Comparison of ENCODE assay signal across 28 mouse cellular contexts in genomic region chr2:72956415-72956814, GRCm38 (mm10). TPM values are rescaled to one million over a fixed set of nuclear protein-coding genes. Genes with fewer than 3 reads are reported as not detected.
DNase-seq lines count a peak whose midpoint lies in the region; ATAC-seq and TF ChIP-seq lines count a peak whose summit lies in the region.
"Had no signal": no experiment of that assay in that cellular context is flagged by ENCODE, and none has a peak within 500 bp of the region (broad histone marks: within the 10 kb centered on the region; RNA-seq: fewer than 3 reads in every experiment).

No protein-coding gene starts in this region.

- in situ Hi-C loops in Patski (cut with MboI; ENCODE audit: low pct_unique_long_range_greater_than_20kb) = no loop called here

- no peak overlapping the region for H3K27ac ChIP-seq in hindbrain, postnatal 0 days
- H3K27ac ChIP-seq in hindbrain, embryonic 11.5 days (ENCODE audit: low read depth, low read length) = no peak overlapping the region
- H3K27ac ChIP-seq in lung, embryonic 14.5 days (ENCODE audit: low read depth) = no peak overlapping the region
- H3K27ac ChIP-seq in ES-Bruce4 (ENCODE audit: insufficient read depth, low read length) = no peak overlapping the region
- H3K27ac ChIP-seq: embryonic facial prominence, embryonic 15.5 days; forebrain, embryonic 10.5 days; heart, embryonic 15.5 days; hindbrain, embryonic 10.5 days; hindbrain, embryonic 15.5 days had no signal

- WGBS in hindbrain, postnatal 0 days = 96% methylated on average over 3 of the region's 3 CpGs
- 99% methylated on average over 3 of the region's 3 CpGs for WGBS in hindbrain, embryonic 11.5 days
- WGBS in lung, embryonic 14.5 days = 90% methylated on average over 3 of the region's 3 CpGs

- H3K4me3 ChIP-seq in hindbrain, postnatal 0 days (ENCODE audit: low read length) = no peak overlapping the region
- no peak overlapping the region for H3K4me3 ChIP-seq in hindbrain, embryonic 11.5 days (ENCODE audit: low read depth, low read length)
- no peak overlapping the region for H3K4me3 ChIP-seq in lung, embryonic 14.5 days (ENCODE audit: low read depth, low read length)
- no peak overlapping the region for H3K4me3 ChIP-seq in ES-Bruce4 (ENCODE audit: low read depth, low read length)
- H3K4me3 ChIP-seq: embryonic facial prominence, embryonic 15.5 days; erythroblast, embryonic 14.5 days; forebrain, embryonic 10.5 days; heart, embryonic 15.5 days; hindbrain, embryonic 10.5 days; hindbrain, embryonic 15.5 days had no signal

- no peaks in the 10 kb centered on the region for H3K9me3 ChIP-seq in hindbrain, postnatal 0 days (ENCODE audit: low read length)
- H3K9me3 ChIP-seq in hindbrain, embryonic 11.5 days (ENCODE audit: control insufficient read depth, low read length) = no peaks in the 10 kb centered on the region; the same call in 1 of the 2 replicates
- H3K9me3 ChIP-seq in lung, embryonic 14.5 days (ENCODE audit: low read depth, low read length) = no peaks in the 10 kb centered on the region
- no peaks in the 10 kb centered on the region for H3K9me3 ChIP-seq in ES-Bruce4 (replicated peaks; ENCODE audit: control insufficient read depth, insufficient read depth, low read length, poor library complexity, severe bottlenecking)
- H3K9me3 ChIP-seq: embryonic facial prominence, embryonic 15.5 days; heart, embryonic 15.5 days; hindbrain, embryonic 10.5 days; hindbrain, embryonic 15.5 days had no signal

- DNase-seq in hindbrain, postnatal 0 days (ENCODE audit: low spot score) = no peak
- DNase-seq in hindbrain, embryonic 11.5 days (ENCODE audit: low spot score) = no peak
- no peak for DNase-seq in lung, embryonic 14.5 days
- DNase-seq in lung, postnatal 4 days = no peak
- no peak for DNase-seq in Patski (ENCODE audit: low read depth, low spot score)
- DNase-seq in cerebellum, postnatal 25 days = no peak
- DNase-seq: adrenal gland, adult 2 months; adrenal gland, postnatal 25 days; cerebellum, adult 18-20 months; cerebellum, adult 9-11 months; embryo, embryonic 11 days; heart, adult 18-20 months; heart, postnatal 14 days had no signal

- no peaks in the 10 kb centered on the region for H3K36me3 ChIP-seq in hindbrain, postnatal 0 days (ENCODE audit: insufficient read depth, low read length)
- H3K36me3 ChIP-seq in hindbrain, embryonic 11.5 days (ENCODE audit: control insufficient read depth, insufficient read depth, low read length) = 0 out of 2 replicates have a peak, but pooled peaks cover 2% of the 10 kb centered on the region
- H3K36me3 ChIP-seq in lung, embryonic 14.5 days (ENCODE audit: insufficient read depth) = peaks cover 53% of the 10 kb centered on the region
- H3K36me3 ChIP-seq in ES-Bruce4 (ENCODE audit: control insufficient read depth, insufficient read depth, low read length, poor library complexity, severe bottlenecking) = peaks cover 14% of the 10 kb centered on the region

- TF ChIP-seq POLR2A in ES-Bruce4 (IDR thresholded peaks at IDR 0.05; ENCODE audit: insufficient read depth, low read length) = no peak

- H3K27me3 ChIP-seq in hindbrain, postnatal 0 days (ENCODE audit: insufficient read depth, low read length) = no peaks in the 10 kb centered on the region
- no peaks in the 10 kb centered on the region for H3K27me3 ChIP-seq in hindbrain, embryonic 11.5 days (ENCODE audit: control insufficient read depth, insufficient read depth, low read length)
- H3K27me3 ChIP-seq in lung, embryonic 14.5 days (ENCODE audit: insufficient read depth, low read length) = no peaks in the 10 kb centered on the region
- H3K27me3 ChIP-seq in ES-Bruce4 (ENCODE audit: control insufficient read depth, insufficient read depth, low read length, poor library complexity, severe bottlenecking) = no peaks in the 10 kb centered on the region
- H3K27me3 ChIP-seq in Patski = no peaks in the 10 kb centered on the region
- H3K27me3 ChIP-seq: CH12.LX; embryonic facial prominence, embryonic 15.5 days; heart, embryonic 15.5 days; hindbrain, embryonic 15.5 days had no signal

- POLR2A ChIA-PET in Patski (lab: Charles Lee) = no interaction called here

- no peak for ATAC-seq in hindbrain, postnatal 0 days
- no peak for ATAC-seq in hindbrain, embryonic 11.5 days (ENCODE audit: low FRiP score)
- ATAC-seq in lung, embryonic 14.5 days (ENCODE audit: insufficient read depth) = no peak
- no peak for ATAC-seq in Patski
- ATAC-seq: forebrain, embryonic 14.5 days; inflammation-experienced regulatory T-cells, adult 6 months had no signal

- no peak overlapping the region for H3K4me2 ChIP-seq in hindbrain, postnatal 0 days (ENCODE audit: low read depth, low read length)
- H3K4me2 ChIP-seq in hindbrain, embryonic 11.5 days (replicated peaks; ENCODE audit: low read depth, low read length) = no peak overlapping the region
- no peak overlapping the region for H3K4me2 ChIP-seq in lung, embryonic 14.5 days
- H3K4me2 ChIP-seq: embryonic facial prominence, embryonic 15.5 days; heart, embryonic 11.5 days; heart, embryonic 15.5 days; hindbrain, embryonic 15.5 days had no signal

- H3K4me1 ChIP-seq in hindbrain, postnatal 0 days (ENCODE audit: insufficient read depth, low read length) = no peaks in the 10 kb centered on the region
- no peaks in the 10 kb centered on the region for H3K4me1 ChIP-seq in hindbrain, embryonic 11.5 days (replicated peaks; ENCODE audit: control insufficient read depth, insufficient read depth, low read length)
- H3K4me1 ChIP-seq in lung, embryonic 14.5 days (ENCODE audit: insufficient read depth) = no peaks in the 10 kb centered on the region
- no peaks in the 10 kb centered on the region for H3K4me1 ChIP-seq in ES-Bruce4 (ENCODE audit: control insufficient read depth, insufficient read depth, low read length)
- H3K4me1 ChIP-seq: embryonic facial prominence, embryonic 15.5 days; forebrain, embryonic 10.5 days; hindbrain, embryonic 10.5 days; hindbrain, embryonic 15.5 days had no signal

- no peak for TF ChIP-seq EP300 in ES-Bruce4 (IDR thresholded peaks at IDR 0.05; ENCODE audit: insufficient read depth, low read depth, low read length)

- no peak overlapping the region for H3K9ac ChIP-seq in hindbrain, postnatal 0 days (replicated peaks; ENCODE audit: low read length)
- H3K9ac ChIP-seq in hindbrain, embryonic 11.5 days (ENCODE audit: low read depth, low read length) = no peak overlapping the region
- H3K9ac ChIP-seq in lung, embryonic 14.5 days = no peak overlapping the region
- no peak overlapping the region for H3K9ac ChIP-seq in ES-Bruce4 (ENCODE audit: low read depth, poor library complexity, severe bottlenecking)
- H3K9ac ChIP-seq: embryonic facial prominence, embryonic 15.5 days; heart, embryonic 15.5 days; hindbrain, embryonic 15.5 days had no signal

- CTCF ChIA-PET in Patski (lab: Charles Lee) = interaction anchor here (0.9 to 1.5 kb wide), 4 partner anchors 10 to 18 kb away, joined by 3 to 5 read pairs (median 4); no protein-coding TSS in a partner anchor

- TF ChIP-seq CTCF in hindbrain, postnatal 0 days (IDR thresholded peaks at IDR 0.05; ENCODE audit: low read depth) = peak; percentile 11; the same call in 1 of the 2 replicates
- TF ChIP-seq CTCF in lung, embryonic 14.5 days (IDR thresholded peaks at IDR 0.05; ENCODE audit: low read depth) = 0 out of 2 replicates have a peak, but pooled peaks have one; percentile 5
- peak; percentile 22 for TF ChIP-seq CTCF in ES-Bruce4 (IDR thresholded peaks at IDR 0.05; ENCODE audit: low read depth, low read length)
- peak; percentile 40 for TF ChIP-seq CTCF in Patski (IDR thresholded peaks at IDR 0.05)

RNA-seq across cellular contexts. Expression of gene Sp3, which starts 23.8 kb away (rescaled TPM):
- total RNA-seq in hindbrain, postnatal 0 days (2014; rRNA removed) = 62.1 and 91.4 TPM in 2 replicates
- polyA plus RNA-seq in hindbrain, postnatal 0 days (2015; fragmentation: Nextera tagmentation; extraction: Ambion mirVana) = 24.6 and 25.5 TPM in 2 replicates
- 66.3 and 67.1 TPM in 2 replicates for polyA plus RNA-seq in hindbrain, embryonic 11.5 days (2014; fragmentation: Nextera tagmentation; extraction: Ambion mirVana)
- polyA plus RNA-seq in lung, embryonic 14.5 days (2014; fragmentation: Nextera tagmentation; extraction: Ambion mirVana) = 66.8 and 72.3 TPM in 2 replicates
- polyA plus RNA-seq in ES-Bruce4 (2011; ENCODE audit: insufficient read depth, insufficient read length, low read depth, missing spikeins) = 98.0 and 102 TPM in 2 replicates
- polyA plus RNA-seq in Patski (2021) = 48.9 TPM

RNA-seq across cellular contexts. Expression of gene Gm11084, which starts 30.1 kb away (rescaled TPM):
- not detected in 2 replicates for total RNA-seq in hindbrain, postnatal 0 days (2014; rRNA removed)
- not detected in 2 replicates for polyA plus RNA-seq in hindbrain, postnatal 0 days (2015; fragmentation: Nextera tagmentation; extraction: Ambion mirVana)
- polyA plus RNA-seq in hindbrain, embryonic 11.5 days (2014; fragmentation: Nextera tagmentation; extraction: Ambion mirVana) = not detected in 2 replicates
- not detected in 2 replicates for polyA plus RNA-seq in lung, embryonic 14.5 days (2014; fragmentation: Nextera tagmentation; extraction: Ambion mirVana)
- polyA plus RNA-seq in ES-Bruce4 (2011; ENCODE audit: insufficient read depth, insufficient read length, low read depth, missing spikeins) (not detected in 2 replicates), Patski (2021) (not detected)
- total RNA-seq: adrenal gland, adult 2 months; adrenal gland, postnatal 25 days; CH12.LX; common myeloid progenitor, adult 5-6 weeks; gastrocnemius, adult 8-10 months; gastrocnemius, postnatal 4 days; heart, adult 18-20 months; heart, postnatal 14 days had no signal
- polyA plus RNA-seq: adrenal gland, adult 2 months; embryonic facial prominence, embryonic 11.5 days; embryonic facial prominence, embryonic 15.5 days; erythroblast, embryonic 14.5 days; forebrain, embryonic 10.5 days; forebrain, embryonic 14.5 days; heart, embryonic 11.5 days; heart, embryonic 15.5 days; hindbrain, embryonic 10.5 days; hindbrain, embryonic 15.5 days; inflammation-experienced regulatory T-cells, adult 6 months had no signal
